Mouse (Mus musculus) forebrain, postnatal 0 days (tissue): ENCODE measurements around the gene 1700023F06Rik. TPM values are rescaled to one million over a fixed set of nuclear protein-coding genes. Genes with fewer than 3 reads are reported as not detected.
"Not testable (repeated sequence)": the region's sequence is repeated elsewhere in the genome, so short reads cannot be mapped to it uniquely, and the experiment has no call there.

Source experiments
- ATAC-seq: fragments of 200-750 bp; cut with Nextera tagmentation; 2 replicates; pipeline ENCODE4 v1.8.0; 2017; ENCODE audit warnings: mild to moderate bottlenecking, moderate library complexity
- DNase-seq: peaks from one replicate; pipeline ENCODE4 v3.0.0-alpha.2; 2015
- H3K27ac ChIP-seq: fragments of 300-500 bp; sonication (generic); 2 replicates; pipeline ENCODE4 v1.5.1; 2014; ENCODE audit warnings: low read depth, mild to moderate bottlenecking, antibody characterized with exemption, low read length, moderate library complexity, mixed read lengths
- H3K27me3 ChIP-seq: fragments of 300-500 bp; sonication (generic); 2 replicates; pipeline ENCODE4 v1.6.1; 2014; ENCODE audit warnings: mild to moderate bottlenecking, low read length, mixed read lengths; ENCODE audit not compliant: insufficient read depth
- H3K36me3 ChIP-seq: fragments of 300-500 bp; sonication (generic); 2 replicates; pipeline ENCODE4 v1.6.1; 2014; ENCODE audit warnings: mild to moderate bottlenecking, moderate library complexity; ENCODE audit not compliant: insufficient read depth
- H3K4me1 ChIP-seq: fragments of 300-500 bp; sonication (generic); 2 replicates; pipeline ENCODE4 v1.6.1; 2014; ENCODE audit warnings: antibody characterized with exemption; ENCODE audit not compliant: insufficient read depth
- H3K4me2 ChIP-seq: fragments of 300-500 bp; sonication (generic); 2 replicates; pipeline ENCODE4 v1.6.1; 2014; ENCODE audit warnings: low read depth, mild to moderate bottlenecking, moderate library complexity
- H3K4me3 ChIP-seq: fragments of 300-500 bp; sonication (generic); 2 replicates; pipeline ENCODE4 v1.5.1; 2014; ENCODE audit warnings: low read depth, low read length, mixed read lengths
- H3K9ac ChIP-seq: fragments of 300-500 bp; sonication (generic); 2 replicates; pipeline ENCODE4 v1.6.1; 2014; ENCODE audit warnings: mild to moderate bottlenecking
- H3K9me3 ChIP-seq: fragments of 300-500 bp; sonication (generic); 2 replicates; pipeline ENCODE4 v1.6.1; 2016; ENCODE audit warnings: low read length
- CTCF ChIP-seq: sonication (generic); IDR thresholded peaks from 2 replicates; pipeline ENCODE4 v1.5.1; 2016; ENCODE audit warnings: antibody characterized with exemption, control low read depth, low read depth
- WGBS: fragments of 180-500 bp; shearing (Covaris S2); extraction: QIAGEN DNeasy Blood & Tissue Kit; methylation state at CpG from one replicate; pipeline ENCODE4 v1.1.7; 2014; 5-methylcytosine and 5-hydroxymethylcytosine counted together
- polyA plus RNA-seq: library from polyadenylated mRNA; unstranded; fragments of >200 nt; fragmentation: Nextera tagmentation; extraction: Ambion mirVana; gene quantifications from 2 replicates; pipeline ENCODE4 v1.2.1, GENCODE M21; 2015
- total RNA-seq: library from RNA; depleted of rRNA; stranded (reverse); fragments of >200 nt; gene quantifications from 2 replicates; pipeline ENCODE4 v1.2.3, GENCODE M21; 2014

The 1700023F06Rik gene
- total and polyA plus RNA-seq, 2 experiments from 2014 or later = 0.71 to 3.1 TPM

GRCm38 (mm10) chr11:103223951-103224456, 15.6 kb upstream of the 1700023F06Rik start:
- no peak for DNase-seq
- Histone ChIP-seq H3K9me3 (no peaks in the 10 kb centered on the region), H3K4me1 (no peaks in the 10 kb centered on the region), H3K4me3 (no peak overlapping the region), H3K9ac (no peak overlapping the region), H3K27me3 (no peaks in the 10 kb centered on the region), H3K4me2 (no peak overlapping the region), H3K36me3 (peaks cover 70% of the 10 kb centered on the region), H3K27ac (no peak overlapping the region)
- WGBS = 68% methylated on average over 18 of the region's 18 CpGs
- TF ChIP-seq CTCF = no peak
- no peak for ATAC-seq

DNA sequence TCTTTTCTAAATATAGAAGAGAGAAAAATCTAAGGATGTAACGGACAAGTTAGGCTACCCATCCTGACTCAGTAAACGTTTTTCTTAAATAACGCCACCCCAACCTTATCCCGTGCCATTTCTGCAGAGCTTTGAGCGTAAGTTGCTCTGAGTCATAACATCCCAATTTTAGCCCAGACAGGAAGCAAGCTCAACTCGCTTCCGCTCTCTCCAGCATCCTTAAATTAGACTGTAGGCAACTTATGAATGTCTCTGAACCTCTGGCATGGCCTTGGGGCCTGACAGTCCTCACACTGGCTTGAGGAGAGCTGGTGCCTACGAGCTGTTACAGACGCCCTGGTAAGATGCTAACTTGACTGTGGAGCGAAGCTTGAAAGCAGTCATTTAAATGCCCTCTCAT, 15.1 kb upstream of the 1700023F06Rik start:
- no peak overlapping the region for H3K9ac ChIP-seq

DNA sequence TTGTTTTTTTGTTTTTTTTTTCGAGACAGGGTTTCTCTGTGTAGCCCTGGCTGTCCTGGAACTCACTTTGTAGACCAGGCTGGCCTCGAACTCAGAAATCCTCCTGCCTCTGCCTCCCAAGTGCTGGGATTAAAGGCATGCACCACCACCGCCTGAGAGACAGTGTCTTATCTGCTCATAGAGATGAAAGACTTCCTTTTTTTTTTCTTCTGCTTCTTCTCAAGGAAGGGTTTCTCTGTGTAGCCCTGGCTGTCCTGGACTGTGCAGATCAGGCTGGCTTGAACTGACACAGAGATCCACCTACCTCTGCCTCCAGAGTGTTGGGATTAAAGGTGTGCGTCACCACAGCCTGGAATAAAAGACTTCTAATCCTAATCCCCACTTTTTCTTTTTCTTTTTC, 14.4 kb upstream of the 1700023F06Rik start:
- not testable (repeated sequence) for H3K4me2 ChIP-seq, DNase-seq, ATAC-seq, H3K4me1 ChIP-seq, H3K9me3 ChIP-seq, H3K27me3 ChIP-seq, H3K4me3 ChIP-seq, H3K27ac ChIP-seq, H3K9ac ChIP-seq
- 96% methylated on average over 4 of the region's 4 CpGs for WGBS
- H3K36me3 ChIP-seq = peaks cover 62% of the 10 kb centered on the region

More for the DNA sequence above, 15.1 kb upstream of the 1700023F06Rik start:
- no peak for ATAC-seq
- Histone ChIP-seq H3K27me3 (no peaks in the 10 kb centered on the region), H3K9me3 (no peaks in the 10 kb centered on the region), H3K27ac (no peak overlapping the region), H3K4me2 (no peak overlapping the region), H3K4me3 (no peak overlapping the region), H3K4me1 (no peaks in the 10 kb centered on the region), H3K36me3 (peaks cover 65% of the 10 kb centered on the region)
- TF ChIP-seq CTCF = no peak
- WGBS = 89% methylated on average over 10 of the region's 10 CpGs
- no peak for DNase-seq

GRCm38 (mm10) chr11:103221437-103221836, 13.1 kb upstream of the 1700023F06Rik start:
- no peak overlapping the region for H3K4me3 ChIP-seq
- ATAC-seq (no peak), DNase-seq (no peak)
- H3K27ac ChIP-seq = no peak overlapping the region
- H3K27me3 ChIP-seq = no peaks in the 10 kb centered on the region
- peaks cover 52% of the 10 kb centered on the region for H3K36me3 ChIP-seq
- no peak overlapping the region for H3K9ac ChIP-seq
- no peaks in the 10 kb centered on the region for H3K4me1 ChIP-seq
- no peak overlapping the region for H3K4me2 ChIP-seq
- TF ChIP-seq CTCF = no peak
- no peaks in the 10 kb centered on the region for H3K9me3 ChIP-seq
- WGBS = 95% methylated on average over 6 of the region's 6 CpGs

- WGBS = 79% methylated on average over 4 of the region's 4 CpGs
- ATAC-seq = no peak
Measured at GRCm38 (mm10) chr11:103219995-103220394, 11.6 kb upstream of the 1700023F06Rik start.

DNA sequence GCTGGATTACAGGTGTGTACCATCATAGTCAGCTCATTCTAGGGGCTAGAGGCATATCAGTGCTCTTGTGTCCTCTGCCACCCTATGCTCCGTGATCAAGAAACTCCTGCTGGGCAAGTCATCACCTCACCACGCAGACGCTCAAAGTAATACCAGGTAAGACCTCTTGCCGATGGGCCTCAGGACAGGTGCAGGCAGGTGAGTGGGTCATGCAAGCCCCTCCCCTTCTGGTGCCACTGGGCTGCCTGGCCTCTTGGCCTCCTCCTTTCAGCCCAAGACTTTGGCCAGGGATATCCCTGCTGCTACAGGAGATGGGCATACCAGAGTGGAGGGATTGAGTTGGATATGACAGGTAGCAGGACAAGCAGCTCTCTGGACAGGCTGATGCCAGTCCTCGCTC, 10.9 kb upstream of the 1700023F06Rik start:
- no peak for TF ChIP-seq CTCF
- Histone ChIP-seq H3K27ac (no peak overlapping the region), H3K4me3 (no peak overlapping the region), H3K9me3 (no peaks in the 10 kb centered on the region), H3K4me1 (no peaks in the 10 kb centered on the region), H3K36me3 (peaks cover 31% of the 10 kb centered on the region), H3K4me2 (no peak overlapping the region), H3K9ac (no peak overlapping the region), H3K27me3 (no peaks in the 10 kb centered on the region)
- 94% methylated on average over 5 of the region's 5 CpGs for WGBS
- DNase-seq (no peak), ATAC-seq (no peak)

More at GRCm38 (mm10) chr11:103219995-103220394, 11.6 kb upstream of the 1700023F06Rik start:
- Histone ChIP-seq H3K4me2 (no peak overlapping the region), H3K27ac (no peak overlapping the region), H3K4me1 (no peaks in the 10 kb centered on the region), H3K9ac (no peak overlapping the region), H3K4me3 (no peak overlapping the region), H3K36me3 (peaks cover 38% of the 10 kb centered on the region), H3K9me3 (no peaks in the 10 kb centered on the region), H3K27me3 (no peaks in the 10 kb centered on the region)
- no peak for TF ChIP-seq CTCF
- DNase-seq = no peak

- H3K9me3 ChIP-seq = no peaks in the 10 kb centered on the region
- no peak for TF ChIP-seq CTCF
- H3K4me1 ChIP-seq = no peaks in the 10 kb centered on the region
- H3K4me3 ChIP-seq = peak overlapping the region; percentile 53
- peaks cover 24% of the 10 kb centered on the region for H3K36me3 ChIP-seq
- no peak for ATAC-seq
- DNase-seq = no peak
- H3K9ac ChIP-seq = peak overlapping the region; percentile 66
- H3K4me2 ChIP-seq = peak overlapping the region; percentile 100
- 28% methylated on average over 6 of the region's 6 CpGs for WGBS
- H3K27ac ChIP-seq = no peak overlapping the region
- no peaks in the 10 kb centered on the region for H3K27me3 ChIP-seq
Measured at GRCm38 (mm10) chr11:103218517-103218901, 10.2 kb upstream of the 1700023F06Rik start.
